Mouse (Mus musculus) forebrain, embryonic 14.5 days (tissue): ENCODE results near the gene Fat1. TPM values are rescaled to one million over a fixed set of nuclear protein-coding genes. Genes with fewer than 3 reads are reported as not detected.

Experiments used
- ATAC-seq: fragments of 200-750 bp; cut with Nextera tagmentation; 2 replicates; pipeline ENCODE4 v1.8.0; 2017; ENCODE audit warnings: mild to moderate bottlenecking, moderate library complexity
- DNase-seq: peaks from one replicate; pipeline ENCODE4 v3.0.0-alpha.2; 2015; ENCODE audit warnings: low spot score
- H3K27ac ChIP-seq: fragments of 300-500 bp; sonication (generic); 2 replicates; pipeline ENCODE4 v1.5.1; 2014; ENCODE audit warnings: low read depth, mild to moderate bottlenecking, control low read depth, low read length, moderate library complexity
- H3K27me3 ChIP-seq: fragments of 300-500 bp; sonication (generic); replicated peaks from 2 replicates; pipeline ENCODE4 v1.6.1; 2014; ENCODE audit warnings: low read length, control low read depth, mixed read lengths; ENCODE audit not compliant: control insufficient read depth, insufficient read depth
- H3K36me3 ChIP-seq: fragments of 300-500 bp; sonication (generic); 2 replicates; pipeline ENCODE4 v1.6.1; 2014; ENCODE audit warnings: low read length, control low read depth; ENCODE audit not compliant: control insufficient read depth, insufficient read depth
- H3K4me1 ChIP-seq: fragments of 300-500 bp; sonication (generic); 2 replicates; pipeline ENCODE4 v1.6.1; 2014; ENCODE audit warnings: antibody characterized with exemption, low read length, control low read depth; ENCODE audit not compliant: control insufficient read depth, insufficient read depth
- H3K4me2 ChIP-seq: fragments of 300-500 bp; sonication (generic); 2 replicates; pipeline ENCODE4 v1.6.1; 2014; ENCODE audit warnings: mild to moderate bottlenecking, control low read depth, low read length
- H3K4me3 ChIP-seq: fragments of 300-500 bp; sonication (generic); 2 replicates; pipeline ENCODE4 v1.5.1; 2014; ENCODE audit warnings: low read depth, low read length, control low read depth
- H3K9ac ChIP-seq: fragments of 300-500 bp; sonication (generic); 2 replicates; pipeline ENCODE4 v1.6.1; 2014; ENCODE audit warnings: mild to moderate bottlenecking, low read length, control low read depth, moderate library complexity
- H3K9me3 ChIP-seq: fragments of 300-500 bp; sonication (generic); replicated peaks from 2 replicates; pipeline ENCODE4 v1.6.1; 2016; ENCODE audit warnings: low read length, control low read depth, mixed read lengths; ENCODE audit not compliant: control insufficient read depth
- WGBS: fragments of 180-500 bp; shearing (Covaris S2); extraction: QIAGEN DNeasy Blood & Tissue Kit; methylation state at CpG from one replicate; pipeline ENCODE4 v1.1.7; 2014; 5-methylcytosine and 5-hydroxymethylcytosine counted together
- polyA plus RNA-seq: library from polyadenylated mRNA; unstranded; fragments of >200 nt; fragmentation: Nextera tagmentation; extraction: Ambion mirVana; gene quantifications from 2 replicates; pipeline ENCODE4 v1.2.1, GENCODE M21; 2014

Fat1 gene
- polyA plus RNA-seq, 1 experiment from 2014 or later: 11.4 TPM

DNA sequence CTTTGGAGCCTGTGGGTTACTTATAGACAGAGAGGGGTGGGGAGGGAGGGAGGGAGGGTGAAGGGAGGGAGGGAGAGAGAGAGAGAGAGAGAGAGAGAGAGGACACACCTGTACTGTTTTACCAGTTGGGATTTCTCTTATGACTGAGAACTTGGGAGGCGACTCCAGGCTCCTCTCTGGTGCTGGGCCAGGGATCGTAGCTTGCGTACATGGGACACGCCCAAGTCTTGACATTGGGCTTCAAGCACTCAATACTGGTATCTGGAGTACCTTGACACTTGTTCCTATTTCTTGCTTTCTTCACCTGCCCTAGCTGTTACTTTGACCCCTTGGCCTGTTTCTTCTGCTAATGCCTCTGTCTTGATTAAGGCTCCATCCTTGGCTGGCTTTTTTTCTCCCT, 10.3 kb downstream of the Fat1 start:
- no peak for ATAC-seq
- no peak overlapping the region for H3K4me3 ChIP-seq
- WGBS: 94% methylated on average over 4 of the region's 4 CpGs

DNA sequence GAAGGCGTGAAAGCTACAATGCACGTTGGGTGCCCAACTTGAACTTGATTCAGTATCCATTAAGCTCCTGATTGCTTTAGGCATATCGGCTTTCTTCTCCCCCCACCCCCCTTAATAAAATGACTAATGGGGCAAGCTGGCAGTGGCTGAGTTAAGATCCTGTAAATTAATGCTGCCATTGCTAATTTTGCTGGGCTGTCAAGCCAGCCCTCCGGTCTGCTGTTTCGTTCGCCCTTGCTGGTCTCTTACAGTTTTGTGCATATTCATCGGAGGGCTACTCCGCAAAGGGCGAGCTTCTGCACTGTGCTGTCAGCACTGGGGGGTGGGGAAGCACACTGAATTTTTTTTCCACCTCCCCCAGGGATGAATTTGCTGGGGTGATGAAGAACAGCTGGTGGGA, 13.3 kb downstream of the Fat1 start:
- DNase-seq (no peak), ATAC-seq (peak; percentile 20; the same call in 1 of the 2 replicates)
- Histone ChIP-seq H3K4me2 (no peak overlapping the region), H3K4me3 (no peak overlapping the region), H3K9me3 (no peaks in the 10 kb centered on the region; the same call in 1 of the 2 replicates), H3K27me3 (no peaks in the 10 kb centered on the region), H3K27ac (no peak overlapping the region), H3K36me3 (peaks cover 37% of the 10 kb centered on the region), H3K9ac (no peak overlapping the region), H3K4me1 (no peaks in the 10 kb centered on the region)
- whole genome bisulfite sequencing: 55% methylated on average over 9 of the region's 9 CpGs

More for the DNA sequence above, 10.3 kb downstream of the Fat1 start:
- DNase-seq: no peak
- Histone ChIP-seq H3K9ac (no peak overlapping the region), H3K4me2 (no peak overlapping the region), H3K27ac (no peak overlapping the region), H3K27me3 (no peaks in the 10 kb centered on the region), H3K4me1 (no peaks in the 10 kb centered on the region), H3K36me3 (peaks cover 6% of the 10 kb centered on the region), H3K9me3 (no peaks in the 10 kb centered on the region)

DNA sequence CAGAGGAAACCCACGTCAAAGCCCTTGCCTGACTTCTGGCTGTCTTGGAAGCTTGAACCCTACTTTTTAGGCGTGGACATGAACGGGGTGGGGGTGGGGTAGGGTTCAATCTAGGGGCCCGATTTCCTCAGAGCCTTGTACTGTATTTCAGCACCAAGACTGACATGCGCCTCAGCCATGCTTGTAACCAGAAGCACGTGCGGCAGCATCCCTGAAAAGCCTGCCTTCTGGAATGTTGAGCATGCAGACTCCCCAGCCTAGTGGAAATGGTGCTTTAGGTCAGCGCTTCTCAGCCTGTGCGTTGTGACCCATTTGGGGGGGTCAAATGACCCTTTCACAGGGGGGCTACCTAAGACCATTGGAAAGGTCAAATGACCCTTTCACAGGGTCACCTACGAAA, 25.2 kb downstream of the Fat1 start:
- no peak for DNase-seq
- H3K36me3 ChIP-seq: no peaks in the 10 kb centered on the region
- H3K9me3 ChIP-seq: no peaks in the 10 kb centered on the region
- H3K27ac ChIP-seq: no peak overlapping the region
- peak; percentile 36; the same call in 1 of the 2 replicates for ATAC-seq
- H3K4me1 ChIP-seq: peaks cover 20% of the 10 kb centered on the region
- no peak overlapping the region for H3K9ac ChIP-seq
- H3K4me3 ChIP-seq: no peak overlapping the region
- no peak overlapping the region for H3K4me2 ChIP-seq
- 44% methylated on average over 10 of the region's 10 CpGs for WGBS
- no peaks in the 10 kb centered on the region for H3K27me3 ChIP-seq

DNA sequence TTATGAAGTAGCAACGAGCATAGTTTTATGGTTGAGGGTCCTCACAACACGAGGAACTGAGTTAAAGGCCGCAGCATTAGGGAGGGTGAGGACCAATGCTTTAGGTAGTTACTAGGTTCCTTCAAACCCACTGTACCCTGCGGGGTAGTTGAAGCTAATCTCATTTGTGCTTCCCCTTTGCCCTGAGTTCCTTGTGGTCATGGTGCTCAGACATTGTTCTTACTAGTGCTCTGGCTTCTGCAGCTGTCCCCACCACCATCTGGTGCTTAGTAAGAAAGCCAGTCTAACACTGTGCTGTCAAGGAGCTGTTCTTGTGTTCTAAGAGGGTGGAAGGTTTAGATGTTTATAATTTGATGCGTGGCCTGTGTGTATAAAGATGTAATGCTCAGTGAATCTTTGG, 25.7 kb downstream of the Fat1 start:
- Histone ChIP-seq H3K4me2 (no peak overlapping the region), H3K27me3 (no peaks in the 10 kb centered on the region), H3K9ac (no peak overlapping the region), H3K36me3 (no peaks in the 10 kb centered on the region), H3K4me1 (peaks cover 20% of the 10 kb centered on the region), H3K4me3 (no peak overlapping the region), H3K27ac (no peak overlapping the region), H3K9me3 (no peaks in the 10 kb centered on the region)
- ATAC-seq: peak; percentile 22; the same call in 1 of the 2 replicates
- WGBS: 52% methylated on average over 5 of the region's 5 CpGs
- DNase-seq: no peak

DNA sequence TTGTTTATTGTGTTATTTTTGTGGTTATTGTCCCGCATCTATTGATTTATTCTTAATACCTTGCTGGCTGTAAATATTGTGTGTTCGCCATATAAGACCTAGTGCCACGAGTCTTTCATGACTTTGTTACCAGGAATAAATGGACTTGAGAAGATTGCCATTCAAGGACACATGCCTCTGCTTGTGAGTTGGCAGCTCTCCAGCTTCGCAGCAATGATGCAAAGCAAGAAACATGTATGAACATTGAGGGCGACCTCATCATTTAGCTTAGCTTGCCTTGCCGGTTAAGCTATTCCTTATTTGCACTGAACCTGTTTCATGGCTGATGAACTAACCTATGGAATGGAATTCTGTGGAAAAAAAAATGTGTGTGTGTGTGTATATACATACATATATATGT, 26.2 kb downstream of the Fat1 start:
- no peak overlapping the region for H3K9ac ChIP-seq
- ATAC-seq: no peak
- 40% methylated on average over 6 of the region's 6 CpGs for WGBS

DNA sequence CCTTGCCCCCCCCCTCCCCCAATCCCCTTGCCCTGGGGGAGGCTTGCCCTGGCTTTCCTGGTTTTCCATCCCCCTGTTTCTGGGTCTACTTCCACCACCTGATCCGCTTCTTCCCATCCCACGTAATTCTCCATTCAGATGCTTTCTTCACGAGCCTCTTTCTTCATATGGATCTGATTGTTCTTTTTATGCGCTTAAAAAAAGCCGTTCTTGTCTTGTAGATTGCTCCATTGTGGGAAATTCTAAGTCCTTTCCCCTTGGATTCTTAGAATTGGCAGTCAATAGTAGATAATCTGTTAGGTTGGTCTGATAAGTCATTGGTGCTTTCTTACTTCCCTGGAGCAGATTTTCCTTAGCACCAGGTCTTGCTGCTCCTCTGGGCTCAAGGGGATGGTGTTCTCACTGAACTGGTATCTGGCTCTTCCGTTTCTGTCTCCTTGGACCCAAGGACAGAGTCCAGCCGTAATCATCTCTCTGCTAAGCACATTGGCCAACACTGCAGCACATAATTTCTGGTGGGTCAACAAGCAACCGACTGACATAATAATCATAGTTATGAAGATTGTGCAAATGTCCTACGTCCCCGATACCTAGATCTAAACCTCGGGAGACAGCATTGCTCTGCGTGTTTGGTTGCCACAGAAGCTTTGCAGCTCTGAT, 27.5 kb downstream of the Fat1 start:
- ATAC-seq (no peak), DNase-seq (no peak)
- WGBS: 67% methylated on average over 12 of the region's 12 CpGs
- Histone ChIP-seq H3K9me3 (no peaks in the 10 kb centered on the region), H3K4me3 (no peak overlapping the region), H3K27ac (no peak overlapping the region), H3K9ac (no peak overlapping the region), H3K4me2 (no peak overlapping the region), H3K36me3 (no peaks in the 10 kb centered on the region), H3K27me3 (no peaks in the 10 kb centered on the region), H3K4me1 (peaks cover 27% of the 10 kb centered on the region)

More for the DNA sequence above, 26.2 kb downstream of the Fat1 start:
- Histone ChIP-seq H3K36me3 (no peaks in the 10 kb centered on the region), H3K4me1 (peaks cover 24% of the 10 kb centered on the region), H3K9me3 (no peaks in the 10 kb centered on the region), H3K27me3 (no peaks in the 10 kb centered on the region), H3K27ac (no peak overlapping the region), H3K4me2 (no peak overlapping the region), H3K4me3 (no peak overlapping the region)
- DNase-seq: peak; percentile 49

DNA sequence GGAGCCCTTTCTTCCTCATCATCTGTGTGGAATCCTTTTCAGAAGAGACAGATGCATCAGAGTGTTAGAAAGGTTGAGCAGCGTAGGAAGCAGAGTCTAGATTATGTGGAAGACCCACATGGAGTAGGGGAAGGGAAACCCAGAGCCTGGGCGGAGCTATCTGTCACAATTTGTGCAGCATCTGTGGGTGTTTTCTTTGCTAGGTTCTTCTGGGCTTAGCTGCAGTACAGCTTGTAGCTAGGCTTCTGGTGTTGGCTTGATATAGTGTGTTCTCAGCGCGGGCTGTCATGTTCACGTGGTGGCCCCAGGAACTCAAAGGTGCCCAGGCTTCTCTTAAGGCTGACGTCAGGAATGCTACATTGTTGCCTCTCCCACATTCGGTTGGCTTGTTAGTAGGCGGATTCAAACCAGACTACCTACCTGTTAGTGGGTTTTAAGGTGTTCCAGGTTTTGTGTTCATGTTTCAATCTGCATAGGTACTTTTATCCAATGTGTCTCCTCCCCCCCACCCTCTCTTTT, 32.3 kb downstream of the Fat1 start:
- Histone ChIP-seq H3K4me1 (peaks cover 34% of the 10 kb centered on the region), H3K27me3 (no peaks in the 10 kb centered on the region), H3K9me3 (no peaks in the 10 kb centered on the region), H3K4me2 (no peak overlapping the region), H3K9ac (no peak overlapping the region), H3K27ac (no peak overlapping the region), H3K36me3 (no peaks in the 10 kb centered on the region), H3K4me3 (no peak overlapping the region)
- no peak for DNase-seq
- 92% methylated on average over 8 of the region's 8 CpGs for WGBS
- no peak for ATAC-seq

DNA sequence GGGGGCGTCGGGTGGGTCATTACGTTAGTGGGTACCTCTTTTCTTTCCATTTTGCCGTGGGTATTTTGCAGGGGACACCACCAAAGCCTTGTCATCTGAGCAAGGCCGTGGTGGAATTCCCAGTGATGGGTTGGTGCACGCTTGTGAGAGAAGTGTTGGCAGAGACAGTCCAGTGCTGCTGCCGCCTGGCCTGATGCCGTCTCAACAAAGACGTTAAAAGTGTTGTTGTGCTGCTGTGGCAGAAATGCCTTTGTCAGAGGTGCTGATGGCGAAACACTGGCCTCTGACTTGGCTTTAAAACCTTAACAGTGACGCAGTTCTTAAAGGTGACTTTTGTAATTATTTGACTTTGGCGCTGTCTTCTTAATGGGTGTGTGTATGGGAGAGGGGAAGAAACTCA, 34.8 kb downstream of the Fat1 start:
- Histone ChIP-seq H3K4me2 (no peak overlapping the region), H3K4me1 (peaks cover 30% of the 10 kb centered on the region), H3K27me3 (no peaks in the 10 kb centered on the region), H3K9ac (no peak overlapping the region), H3K9me3 (no peaks in the 10 kb centered on the region), H3K4me3 (no peak overlapping the region), H3K27ac (no peak overlapping the region), H3K36me3 (no peaks in the 10 kb centered on the region)
- 10% methylated on average over 12 of the region's 12 CpGs for WGBS
- DNase-seq (no peak), ATAC-seq (no peak)

DNA sequence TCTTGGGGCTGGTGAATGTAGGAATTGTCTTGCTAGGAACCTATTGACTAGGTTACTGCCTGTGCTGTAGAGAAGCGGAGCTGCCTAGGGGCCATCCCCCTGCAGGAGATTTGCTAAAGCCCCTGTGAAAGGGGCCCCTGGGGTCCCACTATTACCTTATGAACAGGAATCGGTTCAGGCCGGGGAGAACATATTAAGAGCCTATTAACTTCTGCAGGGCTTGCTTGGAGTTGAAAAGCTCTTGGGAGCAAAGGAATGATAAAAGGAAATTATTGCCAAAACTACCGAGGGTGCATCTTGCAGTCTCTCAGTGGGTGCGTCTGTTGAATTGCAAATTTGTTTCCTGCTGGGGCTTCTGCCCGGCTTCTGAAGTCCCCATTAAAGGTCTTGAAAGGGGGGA, 36.1 kb downstream of the Fat1 start:
- H3K4me2 ChIP-seq: no peak overlapping the region; the same call in 1 of the 2 replicates
- no peak overlapping the region for H3K4me3 ChIP-seq
- ATAC-seq: 0 out of 2 replicates have a peak, but pooled peaks have one; percentile 32
- DNase-seq: peak; percentile 43
- no peaks in the 10 kb centered on the region for H3K36me3 ChIP-seq
- WGBS: 4% methylated on average over 6 of the region's 6 CpGs
- H3K4me1 ChIP-seq: peaks cover 27% of the 10 kb centered on the region
- no peak overlapping the region for H3K27ac ChIP-seq
- no peaks in the 10 kb centered on the region for H3K27me3 ChIP-seq
- H3K9me3 ChIP-seq: no peaks in the 10 kb centered on the region
- H3K9ac ChIP-seq: no peak overlapping the region
